Mouse (Mus musculus) thymus, postnatal 0 days (tissue): Measurements from ENCODE around the gene Agrp. TPM values are rescaled to one million over a fixed set of nuclear protein-coding genes. Genes with fewer than 3 reads are reported as not detected.
A peak's percentile ranks its signal among the peaks of the same experiment; 100 is the strongest.
"Not testable (repeated sequence)": the region's sequence is repeated elsewhere in the genome, so short reads cannot be mapped to it uniquely, and the experiment has no call there.

ENCODE experiments used
- DNase-seq: peaks from one replicate; pipeline ENCODE4 v3.0.0-alpha.2; 2015; ENCODE audit warnings: low spot score
- polyA plus RNA-seq: library from polyadenylated mRNA; unstranded; fragments of >200 nt; fragmentation: Nextera tagmentation; extraction: Ambion mirVana; gene quantifications from 2 replicates; pipeline ENCODE4 v1.2.1, GENCODE M21; 2015

The Agrp gene
- polyA plus RNA-seq, 1 experiment from 2014 or later, result 1.2 TPM

GRCm38 (mm10) chr8:105602540-105602939, 34.7 kb downstream of the Agrp start:
- DNase-seq, result not testable (repeated sequence)

GRCm38 (mm10) chr8:105601301-105601700, 35.9 kb downstream of the Agrp start:
- no peak for DNase-seq

- no peak for DNase-seq
These were observed 38.4 kb downstream of the Agrp start for GRCm38 (mm10) chr8:105598777-105599176.

- peak; percentile 85 for DNase-seq
These were observed 40.7 kb downstream of the Agrp start for GRCm38 (mm10) chr8:105596362-105597034.

GRCm38 (mm10) chr8:105594451-105595242, 42.5 kb downstream of the Agrp start:
- no peak for DNase-seq

GRCm38 (mm10) chr8:105593859-105594258, 43.3 kb downstream of the Agrp start:
- no peak for DNase-seq

GRCm38 (mm10) chr8:105592431-105592830, 44.8 kb downstream of the Agrp start:
- no peak for DNase-seq

- DNase-seq, result no peak
These were observed 57.5 kb downstream of the Agrp start for GRCm38 (mm10) chr8:105579719-105580118.

GRCm38 (mm10) chr8:105575538-105575937, 61.7 kb downstream of the Agrp start:
- DNase-seq, result no peak

GRCm38 (mm10) chr8:105574741-105575140, 62.5 kb downstream of the Agrp start:
- no peak for DNase-seq

- no peak for DNase-seq
These were observed 63.8 kb downstream of the Agrp start for GRCm38 (mm10) chr8:105573427-105573826.

GRCm38 (mm10) chr8:105571810-105572209, 65.4 kb downstream of the Agrp start:
- no peak for DNase-seq

GRCm38 (mm10) chr8:105566703-105567595, 70.2 kb downstream of the Agrp start:
- peak; percentile 37 for DNase-seq

- peak; percentile 100 for DNase-seq
These were observed 71.1 kb downstream of the Agrp start, which contains the start of gene Atp6v0d1 for GRCm38 (mm10) chr8:105565952-105566702. Gene Atp6v0d1, minus strand, starts transcription at chr8:105566047.

- no peak for DNase-seq
These were observed 71.8 kb downstream of the Agrp start for GRCm38 (mm10) chr8:105565401-105565881.

GRCm38 (mm10) chr8:105564573-105565229, 72.5 kb downstream of the Agrp start:
- DNase-seq, result not testable (repeated sequence)

GRCm38 (mm10) chr8:105563871-105564270, 73.3 kb downstream of the Agrp start:
- DNase-seq, result no peak

- no peak for DNase-seq
These were observed 74.3 kb downstream of the Agrp start for GRCm38 (mm10) chr8:105562863-105563262.

GRCm38 (mm10) chr8:105555230-105555629, 82.0 kb downstream of the Agrp start:
- DNase-seq, result no peak

- DNase-seq, result peak; percentile 56
These were observed 83.1 kb downstream of the Agrp start for GRCm38 (mm10) chr8:105554087-105554486.
